Mouse (Mus musculus) bone marrow, adult 2 months (tissue): Measurements from ENCODE around the gene Pla2g16.

Source experiments
- CTCF ChIP-seq: fragments of 200-500 bp; IDR thresholded peaks from 2 replicates; pipeline ENCODE4 v1.5.1; 2011; ENCODE audit warnings: low read length, control low read depth; ENCODE audit not compliant: control insufficient read depth, insufficient read depth
- POLR2A ChIP-seq: fragments of 200-500 bp; IDR thresholded peaks from 2 replicates; pipeline ENCODE4 v1.6.1; 2011; ENCODE audit warnings: low read depth, mild to moderate bottlenecking, control low read depth, low read length, borderline replicate concordance; ENCODE audit not compliant: control insufficient read depth

DNA sequence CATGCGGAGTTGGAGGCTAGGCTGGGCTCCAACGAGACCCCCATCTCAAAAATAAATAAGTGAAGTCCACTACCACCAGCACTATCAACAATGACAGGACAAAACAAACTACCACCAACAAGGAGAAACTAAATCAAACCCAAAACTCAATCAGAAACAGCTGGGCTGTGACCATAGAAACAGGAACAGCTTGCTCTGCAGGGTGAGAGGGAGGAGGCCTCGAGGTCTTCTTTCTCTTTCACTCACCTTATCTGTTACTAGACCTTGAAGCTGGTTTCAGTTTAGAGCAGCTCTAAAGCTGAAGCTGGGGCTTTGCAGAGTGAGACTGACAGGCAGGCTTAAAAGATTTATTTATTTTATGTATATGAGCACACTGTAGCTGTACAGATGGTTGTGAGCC is 4.2 kb downstream of the Pla2g16 start:
- TF ChIP-seq CTCF (no peak), POLR2A (no peak)
